Mouse (Mus musculus) small intestine, adult 2 months (tissue): ENCODE measurements around the gene Trappc12. TPM values are rescaled to one million over a fixed set of nuclear protein-coding genes. Genes with fewer than 3 reads are reported as not detected.
A peak's percentile ranks its signal among the peaks of the same experiment; 100 is the strongest.

ENCODE experiments used
- H3K27ac ChIP-seq: fragments of 200-500 bp; 2 replicates; pipeline ENCODE4 v1.5.1; 2012; ENCODE audit warnings: low read depth, low read length, control low read depth, inconsistent platforms; ENCODE audit not compliant: insufficient read depth
- H3K27me3 ChIP-seq: fragments of 200-500 bp; 2 replicates; pipeline ENCODE4 v1.6.1; 2012; ENCODE audit warnings: mild to moderate bottlenecking, moderate library complexity, low read length, inconsistent platforms; ENCODE audit not compliant: control insufficient read depth, insufficient read depth
- H3K36me3 ChIP-seq: fragments of 200-500 bp; 2 replicates; pipeline ENCODE4 v1.6.1; 2012; ENCODE audit warnings: mild to moderate bottlenecking, low read length, control low read depth, inconsistent platforms; ENCODE audit not compliant: control insufficient read depth, insufficient read depth
- H3K4me1 ChIP-seq: fragments of 200-500 bp; 2 replicates; pipeline ENCODE4 v1.6.1; 2012; ENCODE audit warnings: low read length, inconsistent platforms, mixed read lengths; ENCODE audit not compliant: control insufficient read depth, insufficient read depth, insufficient read length
- H3K4me3 ChIP-seq: fragments of 200-500 bp; 2 replicates; pipeline ENCODE4 v1.5.1; 2012; ENCODE audit warnings: low read depth, mild to moderate bottlenecking, control low read depth, inconsistent platforms, low read length, moderate library complexity
- CTCF ChIP-seq: fragments of 200-500 bp; IDR thresholded peaks from 2 replicates; pipeline ENCODE4 v1.5.1; 2012; ENCODE audit warnings: low read depth, mild to moderate bottlenecking, control low read depth, inconsistent platforms, low read length, moderate library complexity, mixed read lengths; ENCODE audit not compliant: insufficient replicate concordance, insufficient read length; ENCODE audit errors: extremely low read depth
- POLR2A ChIP-seq: fragments of 200-500 bp; IDR thresholded peaks from 2 replicates; pipeline ENCODE4 v1.6.1; 2012; ENCODE audit warnings: low read depth, mild to moderate bottlenecking, control low read depth, inconsistent platforms, low read length, moderate library complexity
- WGBS: fragments of 180-500 bp; shearing (Covaris S2); methylation state at CpG from one replicate; pipeline ENCODE4 v1.1.7; 2018; 5-methylcytosine and 5-hydroxymethylcytosine counted together
- polyA plus RNA-seq: library from polyadenylated mRNA; depleted of rRNA; stranded (reverse); fragments of >200 nt; gene quantifications from 2 replicates; pipeline ENCODE4 v1.2.3, GENCODE M21; 2012

Trappc12 gene
- polyA plus RNA-seq, 1 experiment, result 15.2 TPM

DNA sequence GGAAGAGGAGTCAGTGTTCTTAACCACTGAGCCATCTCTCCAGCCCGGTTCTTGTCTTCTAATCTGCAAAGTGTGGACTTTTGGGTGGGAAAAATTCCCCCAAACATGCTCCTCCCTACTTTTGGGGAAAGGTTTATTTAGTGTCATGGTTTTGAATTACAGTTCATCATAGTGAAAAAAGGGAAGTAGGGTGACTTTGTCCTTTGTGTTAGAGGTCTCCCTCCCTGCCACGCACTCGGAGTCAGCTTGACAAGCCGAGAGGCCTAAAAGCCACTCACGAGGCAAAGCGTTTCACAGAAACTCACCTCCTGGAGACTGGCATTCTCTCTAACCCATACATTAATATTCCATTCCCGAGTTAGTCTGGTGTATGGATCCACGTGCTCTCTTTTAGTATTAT, 17.6 kb downstream of the Trappc12 start:
- peaks cover 38% of the 10 kb centered on the region for H3K36me3 ChIP-seq
- WGBS, result 92% methylated on average over 8 of the region's 8 CpGs
- TF ChIP-seq CTCF, result no peak
- TF ChIP-seq POLR2A, result no peak
- no peak overlapping the region for H3K4me3 ChIP-seq
- no peak overlapping the region for H3K27ac ChIP-seq
- H3K4me1 ChIP-seq, result no peaks in the 10 kb centered on the region
- H3K27me3 ChIP-seq, result no peaks in the 10 kb centered on the region

DNA sequence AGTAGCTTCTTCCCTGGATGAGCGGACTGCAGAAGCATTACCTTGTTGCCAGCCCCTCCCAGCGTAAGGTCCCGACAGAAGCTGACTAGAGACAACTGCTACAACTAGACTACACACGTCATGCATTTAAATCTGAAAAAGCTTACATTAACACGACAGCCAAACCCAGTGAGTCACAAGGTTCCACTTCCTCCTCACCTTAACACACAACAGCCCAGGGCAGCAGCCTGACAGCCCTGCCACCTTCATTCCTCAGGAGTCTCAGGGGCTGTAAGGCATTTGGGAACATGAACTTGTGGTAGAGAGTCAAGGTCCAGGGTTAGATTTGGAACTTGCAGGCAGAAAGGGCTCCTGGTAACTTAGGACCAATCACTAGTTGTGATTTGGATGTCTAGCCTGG, 23.2 kb downstream of the Trappc12 start:
- TF ChIP-seq CTCF, result no peak
- no peak for TF ChIP-seq POLR2A
- Histone ChIP-seq H3K27ac (no peak overlapping the region), H3K4me3 (no peak overlapping the region), H3K27me3 (no peaks in the 10 kb centered on the region), H3K4me1 (no peaks in the 10 kb centered on the region), H3K36me3 (peaks cover 19% of the 10 kb centered on the region)
- 86% methylated on average over 5 of the region's 5 CpGs for WGBS

DNA sequence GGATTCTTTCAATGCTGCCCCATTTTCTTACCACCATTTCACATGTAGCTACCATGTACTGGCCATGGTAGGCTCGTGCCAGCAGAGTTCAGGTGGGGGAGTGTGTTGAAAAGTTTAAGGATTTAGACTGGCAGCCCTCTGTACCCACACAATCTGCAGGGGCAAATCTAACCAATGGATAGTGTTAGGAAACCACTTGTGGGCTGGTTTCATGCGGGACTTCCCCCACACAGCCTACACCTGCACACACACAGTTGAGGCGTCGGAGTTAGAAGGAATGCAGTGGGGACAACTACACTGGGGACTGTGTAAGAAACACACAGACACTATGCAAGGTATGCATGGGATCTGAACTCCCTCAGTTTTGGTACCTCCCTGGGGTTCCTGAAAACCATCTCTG, 24.1 kb downstream of the Trappc12 start:
- TF ChIP-seq CTCF (no peak), POLR2A (no peak)
- Histone ChIP-seq H3K27me3 (no peaks in the 10 kb centered on the region), H3K36me3 (peaks cover 25% of the 10 kb centered on the region), H3K4me1 (no peaks in the 10 kb centered on the region), H3K4me3 (no peak overlapping the region), H3K27ac (no peak overlapping the region)
- WGBS, result 87% methylated on average over 4 of the region's 4 CpGs

DNA sequence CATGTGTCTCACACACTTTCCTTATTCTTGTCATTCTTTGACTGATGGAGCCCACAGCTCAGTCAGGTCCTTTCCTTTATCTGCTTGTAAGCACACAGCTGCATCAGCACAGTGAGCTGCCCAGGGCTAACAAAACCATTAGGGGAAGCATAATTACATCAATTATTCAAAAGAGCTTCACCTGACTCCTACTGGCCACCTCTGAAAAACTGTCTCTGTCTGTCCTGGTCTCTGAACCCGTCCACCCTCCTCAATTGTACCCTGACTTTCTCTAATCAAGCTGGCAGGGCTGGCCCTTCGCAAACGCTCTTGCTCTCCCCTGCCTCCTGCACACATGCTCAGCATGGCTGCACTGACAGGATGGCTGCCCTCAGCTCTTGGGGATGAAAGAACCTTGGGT, 25.9 kb downstream of the Trappc12 start:
- H3K27me3 ChIP-seq, result no peaks in the 10 kb centered on the region
- no peaks in the 10 kb centered on the region for H3K4me1 ChIP-seq
- no peak for TF ChIP-seq CTCF
- TF ChIP-seq POLR2A, result no peak
- H3K4me3 ChIP-seq, result no peak overlapping the region
- H3K36me3 ChIP-seq, result peaks cover 36% of the 10 kb centered on the region
- H3K27ac ChIP-seq, result 0 out of 2 replicates have a peak overlapping the region, but pooled peaks have one; percentile 13
- WGBS, result 89% methylated on average over 3 of the region's 3 CpGs

DNA sequence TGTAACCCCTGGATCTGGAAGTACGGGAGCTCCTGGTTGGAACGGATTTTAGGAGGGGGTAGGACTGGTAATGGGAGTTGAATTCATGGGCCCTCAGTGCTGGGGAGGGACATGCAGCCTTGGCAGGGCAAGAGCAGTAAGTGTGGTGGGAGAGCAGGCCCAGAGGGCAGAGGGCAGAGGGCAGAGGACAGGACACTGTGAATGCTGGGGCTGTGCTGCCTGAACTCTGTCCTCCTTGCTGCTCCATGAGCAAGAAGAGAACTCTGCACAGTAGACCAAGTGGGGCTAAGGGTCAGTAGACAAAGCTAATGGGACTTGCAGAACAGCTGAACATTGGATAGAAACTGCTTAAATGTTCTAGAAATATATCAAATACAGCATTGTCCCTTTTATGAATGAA, 32.2 kb downstream of the Trappc12 start:
- peaks cover 45% of the 10 kb centered on the region for H3K36me3 ChIP-seq
- no peak overlapping the region for H3K4me3 ChIP-seq
- H3K27ac ChIP-seq, result no peak overlapping the region
- TF ChIP-seq POLR2A (no peak), CTCF (no peak)
- no peaks in the 10 kb centered on the region for H3K4me1 ChIP-seq
- no peaks in the 10 kb centered on the region for H3K27me3 ChIP-seq
- 95% methylated on average over 2 of the region's 2 CpGs for WGBS

DNA sequence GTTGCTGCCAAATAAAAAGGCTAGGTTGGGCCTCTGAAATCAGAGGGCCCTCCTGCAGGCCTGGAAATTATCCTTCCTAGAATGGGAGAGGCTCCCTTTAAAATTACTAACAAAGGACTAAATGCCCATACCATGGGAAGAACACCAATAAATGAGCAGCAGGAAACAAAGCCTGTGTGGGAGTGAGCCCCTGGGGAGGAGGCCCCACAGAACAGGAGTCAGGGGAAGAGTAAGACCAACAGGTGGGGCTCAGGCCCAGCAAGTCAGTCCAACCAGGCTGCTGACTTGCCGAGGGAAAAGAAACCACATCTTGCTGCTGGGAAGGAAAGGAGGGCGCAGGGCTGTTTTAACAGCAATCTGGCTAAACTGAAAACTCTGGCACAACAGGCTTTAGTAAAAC, 33.2 kb downstream of the Trappc12 start:
- Histone ChIP-seq H3K27ac (no peak overlapping the region), H3K36me3 (peaks cover 46% of the 10 kb centered on the region), H3K27me3 (no peaks in the 10 kb centered on the region), H3K4me3 (no peak overlapping the region), H3K4me1 (no peaks in the 10 kb centered on the region)
- TF ChIP-seq CTCF, result no peak
- TF ChIP-seq POLR2A, result no peak
- 79% methylated on average over 2 of the region's 2 CpGs for WGBS

DNA sequence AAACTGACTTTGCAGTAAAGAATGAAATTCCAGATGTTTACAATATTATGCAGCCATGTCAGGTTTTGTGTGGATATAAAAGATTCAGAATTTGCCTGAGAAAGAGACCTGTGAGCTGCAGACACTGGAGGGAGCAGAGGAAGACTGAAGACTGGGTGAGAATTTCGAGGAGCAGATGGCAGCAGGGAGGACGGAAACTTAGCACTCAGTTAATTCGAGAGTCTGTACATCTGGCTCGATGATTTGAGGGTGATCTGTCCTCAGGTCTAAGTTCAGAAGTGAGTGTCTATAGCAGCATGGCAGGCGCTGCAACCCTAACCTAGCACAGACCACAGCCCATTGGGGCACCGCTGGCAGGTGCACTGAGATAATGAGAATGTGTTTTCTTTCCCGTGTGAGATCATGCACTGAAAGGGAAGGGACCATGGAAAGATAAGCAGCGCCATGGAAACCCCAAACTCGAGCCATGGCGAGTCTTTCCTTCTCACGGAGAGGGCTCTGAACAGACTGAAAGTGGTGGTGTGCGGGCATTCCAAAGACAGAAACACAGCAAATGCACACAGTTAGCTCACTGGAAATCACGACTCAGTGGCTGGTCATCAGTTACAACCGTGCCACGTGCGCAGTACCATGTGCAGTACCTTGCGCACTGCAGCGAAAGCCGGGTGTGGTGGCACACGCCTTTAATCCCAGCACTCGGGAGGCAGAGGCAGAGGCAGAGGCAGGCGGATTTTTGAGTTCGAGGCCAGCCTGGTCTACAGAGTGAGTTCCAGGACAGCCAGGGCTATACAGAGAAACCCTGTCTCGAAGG, 35.2 kb downstream of the Trappc12 start:
- WGBS, result 84% methylated on average over 24 of the region's 24 CpGs
- Histone ChIP-seq H3K4me3 (no peak overlapping the region), H3K27ac (no peak overlapping the region), H3K36me3 (peaks cover 40% of the 10 kb centered on the region), H3K27me3 (no peaks in the 10 kb centered on the region), H3K4me1 (no peaks in the 10 kb centered on the region)
- TF ChIP-seq POLR2A (no peak), CTCF (no peak)
